In the genomic region with DNA sequence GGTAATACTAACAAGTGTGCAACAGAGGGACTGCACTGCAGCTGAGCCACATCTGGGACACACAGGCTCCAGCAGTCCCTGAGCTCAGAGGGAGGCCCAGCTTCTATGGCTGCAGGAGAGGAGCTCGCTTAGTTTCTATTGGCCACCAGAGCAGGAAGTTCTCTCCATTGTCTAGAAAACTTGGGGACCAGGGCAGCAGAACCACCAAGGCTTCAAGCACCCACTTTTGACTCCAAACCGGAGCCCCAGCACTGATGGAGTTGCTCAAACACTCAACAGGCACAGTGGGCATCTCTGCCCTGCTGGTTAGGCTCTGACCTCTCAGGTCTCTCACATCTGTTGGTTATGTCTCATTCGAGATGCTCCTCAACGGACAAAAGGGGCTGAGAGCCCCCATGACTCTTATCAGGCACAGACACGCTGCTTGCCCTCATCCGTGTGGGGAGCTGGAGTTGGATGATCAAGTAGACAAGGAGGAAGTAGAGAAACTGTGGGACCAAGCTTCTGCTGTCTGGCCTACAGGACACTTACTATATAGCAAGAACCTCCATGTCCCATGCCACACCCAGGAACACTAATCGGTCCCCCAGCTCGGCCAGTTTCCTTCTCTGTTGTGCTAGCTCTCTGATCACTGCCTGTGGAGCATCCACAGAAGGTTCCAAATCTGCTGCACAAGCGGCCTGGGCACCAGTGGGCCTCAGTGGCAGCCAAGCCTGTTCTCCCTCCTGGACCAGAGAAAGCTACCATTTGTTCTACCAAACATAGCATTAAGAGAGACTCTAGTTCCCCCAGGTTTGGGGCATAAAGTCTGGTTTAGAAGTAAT, we compare ENCODE assay signal across 10 mouse cellular contexts. TPM values are rescaled to one million over a fixed set of nuclear protein-coding genes. Genes with fewer than 3 reads are reported as not detected.
DNase-seq lines count a peak whose midpoint lies in the region; ATAC-seq and TF ChIP-seq lines count a peak whose summit lies in the region.
"Had no signal": no experiment of that assay in that cellular context is flagged by ENCODE, and none has a peak within 500 bp of the region (broad histone marks: within the 10 kb centered on the region; RNA-seq: fewer than 3 reads in every experiment).

No protein-coding gene starts in this region.

- H3K27me3 ChIP-seq in hindbrain, embryonic 10.5 days (ENCODE audit: insufficient read depth, poor library complexity, severe bottlenecking): 0 out of 2 replicates have a peak, but pooled peaks cover 6% of the 10 kb centered on the region
- no peaks in the 10 kb centered on the region for H3K27me3 ChIP-seq in hindbrain, embryonic 14.5 days (ENCODE audit: control insufficient read depth, insufficient read depth, low read length)
- no peaks in the 10 kb centered on the region for H3K27me3 ChIP-seq in heart, embryonic 16.5 days (ENCODE audit: control insufficient read depth, insufficient read depth, low read length)
- no peaks in the 10 kb centered on the region for H3K27me3 ChIP-seq in spleen, adult 2 months (ENCODE audit: control insufficient read depth, insufficient read depth, low read length)

- peaks cover 79% of the 10 kb centered on the region for H3K4me1 ChIP-seq in hindbrain, embryonic 10.5 days (replicated peaks)
- H3K4me1 ChIP-seq in hindbrain, embryonic 14.5 days (replicated peaks; ENCODE audit: control insufficient read depth, insufficient read depth, low read length): no peaks in the 10 kb centered on the region; the same call in 1 of the 2 replicates
- H3K4me1 ChIP-seq in heart, embryonic 16.5 days (ENCODE audit: control insufficient read depth, insufficient read depth, low read length): peaks cover 59% of the 10 kb centered on the region
- H3K4me1 ChIP-seq in spleen, adult 2 months (ENCODE audit: control insufficient read depth, insufficient read depth, insufficient read length): peaks cover 38% of the 10 kb centered on the region; the same call in 1 of the 2 replicates

- no peak for ATAC-seq in hindbrain, embryonic 14.5 days (ENCODE audit: low FRiP score)
- no peak for ATAC-seq in heart, embryonic 16.5 days (replicated peaks; ENCODE audit: extremely low read depth, insufficient read depth, low FRiP score)

- H3K27ac ChIP-seq in hindbrain, embryonic 10.5 days: peak overlapping the region; percentile 74
- no peak overlapping the region for H3K27ac ChIP-seq in hindbrain, embryonic 14.5 days
- H3K27ac ChIP-seq in heart, embryonic 16.5 days (ENCODE audit: low read length): peak overlapping the region; percentile 98
- H3K27ac ChIP-seq in spleen, adult 2 months (ENCODE audit: insufficient read depth, low read length): peak overlapping the region; percentile 62

- no peak for TF ChIP-seq CTCF in spleen, adult 2 months (IDR thresholded peaks at IDR 0.05; ENCODE audit: extremely low read depth, insufficient read depth, insufficient read length, insufficient replicate concordance)

- H3K4me2 ChIP-seq in hindbrain, embryonic 14.5 days (replicated peaks): no peak overlapping the region
- peak overlapping the region; percentile 67 for H3K4me2 ChIP-seq in heart, embryonic 16.5 days (ENCODE audit: low read depth, low read length)

- H3K36me3 ChIP-seq in hindbrain, embryonic 10.5 days: peaks cover 35% of the 10 kb centered on the region
- H3K36me3 ChIP-seq in hindbrain, embryonic 14.5 days (replicated peaks; ENCODE audit: control insufficient read depth, insufficient read depth): peaks cover 15% of the 10 kb centered on the region; the same call in 1 of the 2 replicates
- H3K36me3 ChIP-seq in heart, embryonic 16.5 days (ENCODE audit: control insufficient read depth, insufficient read depth): peaks cover 6% of the 10 kb centered on the region; the same call in 1 of the 2 replicates
- H3K36me3 ChIP-seq in spleen, adult 2 months (ENCODE audit: control insufficient read depth, insufficient read depth, low read length): peaks cover 6% of the 10 kb centered on the region; the same call in 1 of the 2 replicates

- WGBS in hindbrain, embryonic 10.5 days: 82% methylated on average over 9 of the region's 9 CpGs
- WGBS in hindbrain, embryonic 14.5 days: 88% methylated on average over 9 of the region's 9 CpGs
- WGBS in heart, embryonic 16.5 days: 52% methylated on average over 9 of the region's 9 CpGs
- 53% methylated on average over 9 of the region's 9 CpGs for WGBS in spleen, adult 2 months

- DNase-seq in hindbrain, embryonic 10.5 days (ENCODE audit: low spot score): no peak
- DNase-seq in hindbrain, embryonic 14.5 days (ENCODE audit: low spot score): no peak
- DNase-seq in c-Kit-negative CD71-positive TER-119-positive erythroid progenitor cells, embryonic 14.5 days (ENCODE audit: low read depth, low spot score): peak; percentile 58
- no peak for DNase-seq in spleen, adult 2 months (ENCODE audit: low read depth in 1 of 2, low spot score in 2 of 2)
- no peak for DNase-seq in frontal cortex, postnatal 25 days (ENCODE audit: low spot score in 2 of 2)
- no peak for DNase-seq in natural killer cell, adult 2 months (ENCODE audit: low spot score in 2 of 2)
- DNase-seq in kidney, postnatal 25 days: no peak
- DNase-seq: adrenal gland, postnatal 36 days; midbrain, embryonic 14.5 days had no signal

- H3K4me3 ChIP-seq in hindbrain, embryonic 10.5 days: no peak overlapping the region
- no peak overlapping the region for H3K4me3 ChIP-seq in hindbrain, embryonic 14.5 days (replicated peaks; ENCODE audit: low read length)
- H3K4me3 ChIP-seq in heart, embryonic 16.5 days (ENCODE audit: low read length): peak overlapping the region; percentile 57
- H3K4me3 ChIP-seq in spleen, adult 2 months (ENCODE audit: extremely low read depth, insufficient read depth, insufficient read length): 0 out of 2 replicates have a peak overlapping the region, but pooled peaks have one; percentile 10

- TF ChIP-seq POLR2A in spleen, adult 2 months (IDR thresholded peaks at IDR 0.05; ENCODE audit: low read depth, low read length): no peak

- no peak overlapping the region for H3K9ac ChIP-seq in hindbrain, embryonic 14.5 days
- H3K9ac ChIP-seq in heart, embryonic 16.5 days (ENCODE audit: low read length): peak overlapping the region; percentile 75

- H3K9me3 ChIP-seq in hindbrain, embryonic 10.5 days: no peaks in the 10 kb centered on the region
- H3K9me3 ChIP-seq in hindbrain, embryonic 14.5 days (ENCODE audit: control insufficient read depth, low read length): no peaks in the 10 kb centered on the region
- H3K9me3 ChIP-seq in heart, embryonic 16.5 days (replicated peaks; ENCODE audit: control insufficient read depth, low read length): no peaks in the 10 kb centered on the region

RNA-seq across cellular contexts. Expression of a gene that starts 1.8 kb away (rescaled TPM):
- polyA plus RNA-seq in hindbrain, embryonic 10.5 days (2016; fragmentation: Nextera tagmentation; extraction: Ambion mirVana): 1.4 and 4.2 TPM in 2 replicates
- 2.9 and 4.6 TPM in 2 replicates for polyA plus RNA-seq in hindbrain, embryonic 14.5 days (2014; fragmentation: Nextera tagmentation; extraction: Ambion mirVana)
- polyA plus RNA-seq in heart, embryonic 16.5 days (2015; fragmentation: Nextera tagmentation; extraction: Ambion mirVana): 68.4 and 82.9 TPM in 2 replicates
- 5.7 and 8.0 TPM in 2 replicates for polyA plus RNA-seq in spleen, adult 2 months (2012; rRNA removed)

RNA-seq across cellular contexts. Expression of a gene that starts 10.3 kb away (rescaled TPM):
- 1.4 and 1.6 TPM in 2 replicates for polyA plus RNA-seq in hindbrain, embryonic 10.5 days (2016; fragmentation: Nextera tagmentation; extraction: Ambion mirVana)
- not detected in 2 replicates for polyA plus RNA-seq in hindbrain, embryonic 14.5 days (2014; fragmentation: Nextera tagmentation; extraction: Ambion mirVana)
- polyA plus RNA-seq in heart, embryonic 16.5 days (2015; fragmentation: Nextera tagmentation; extraction: Ambion mirVana): 3.7 and 5.7 TPM in 2 replicates
- 0.19 and 0.54 TPM in 2 replicates for polyA plus RNA-seq in spleen, adult 2 months (2012; rRNA removed)

RNA-seq across cellular contexts. Expression of a gene that starts 31.5 kb away (rescaled TPM):
- polyA plus RNA-seq in hindbrain, embryonic 10.5 days (2016; fragmentation: Nextera tagmentation; extraction: Ambion mirVana): 44.7 and 52.5 TPM in 2 replicates
- 40.5 and 41.8 TPM in 2 replicates for polyA plus RNA-seq in hindbrain, embryonic 14.5 days (2014; fragmentation: Nextera tagmentation; extraction: Ambion mirVana)
- 20.2 and 23.5 TPM in 2 replicates for polyA plus RNA-seq in heart, embryonic 16.5 days (2015; fragmentation: Nextera tagmentation; extraction: Ambion mirVana)
- polyA plus RNA-seq in spleen, adult 2 months (2012; rRNA removed): 19.9 and 26.7 TPM in 2 replicates

RNA-seq across cellular contexts. Expression of a gene that starts 31.7 kb away (rescaled TPM):
- polyA plus RNA-seq in hindbrain, embryonic 10.5 days (2016; fragmentation: Nextera tagmentation; extraction: Ambion mirVana): 27.3 and 28.8 TPM in 2 replicates
- 16.7 and 17.2 TPM in 2 replicates for polyA plus RNA-seq in hindbrain, embryonic 14.5 days (2014; fragmentation: Nextera tagmentation; extraction: Ambion mirVana)
- 13.2 and 13.6 TPM in 2 replicates for polyA plus RNA-seq in heart, embryonic 16.5 days (2015; fragmentation: Nextera tagmentation; extraction: Ambion mirVana)
- polyA plus RNA-seq in spleen, adult 2 months (2012; rRNA removed): 28.7 and 32.1 TPM in 2 replicates

RNA-seq across cellular contexts. Expression of a gene that starts 43.3 kb away (rescaled TPM):
- polyA plus RNA-seq in hindbrain, embryonic 10.5 days (2016; fragmentation: Nextera tagmentation; extraction: Ambion mirVana): 0.19 and 0.21 TPM in 2 replicates
- 0.13 TPM in 1 of 2 replicates, not detected in the other for polyA plus RNA-seq in hindbrain, embryonic 14.5 days (2014; fragmentation: Nextera tagmentation; extraction: Ambion mirVana)
- 0.17 and 1.7 TPM in 2 replicates for polyA plus RNA-seq in heart, embryonic 16.5 days (2015; fragmentation: Nextera tagmentation; extraction: Ambion mirVana)
- 1.6 and 1.7 TPM in 2 replicates for polyA plus RNA-seq in spleen, adult 2 months (2012; rRNA removed)
- polyA plus RNA-seq: midbrain, embryonic 14.5 days had no signal

Comparison
In these comparisons a context has a peak if more than half of its experiments do, and no peak if none do; other contexts are left out.
1. H3K4me3 ChIP-seq: peak in heart, embryonic 16.5 days (single experiment) and spleen, adult 2 months (single experiment); none in hindbrain, embryonic 10.5 days (single experiment) and hindbrain, embryonic 14.5 days (single experiment).